Mouse (Mus musculus): ENCODE data around the gene Dok7.

- TF ChIP-seq POLR2A (IDR thresholded peaks at IDR 0.05; ENCODE audit: low read depth, low read length) (no peak), ZNF384 (IDR thresholded peaks at IDR 0.05; ENCODE audit: low read depth, low read length) (no peak), CTCF (conservative IDR thresholded peaks at IDR 0.05 in 1 of 2, IDR thresholded peaks at IDR 0.05 in 1 of 2; ENCODE audit: low read depth in 2 of 2, low read length in 2 of 2) (no peak), MAX (IDR thresholded peaks at IDR 0.05; ENCODE audit: low read length) (no peak), HCFC1 (IDR thresholded peaks at IDR 0.05; ENCODE audit: low read depth, low read length) (no peak), SIN3A (IDR thresholded peaks at IDR 0.05; ENCODE audit: low read length) (no peak), NRF1 (IDR thresholded peaks at IDR 0.05; ENCODE audit: low read depth, low read length) (no peak), RCOR1 (conservative IDR thresholded peaks at IDR 0.05; ENCODE audit: low read depth, low read length) (no peak), POLR2AphosphoS2 (IDR thresholded peaks at IDR 0.05; ENCODE audit: low read depth, low read length) (no peak), E2F4 (IDR thresholded peaks at IDR 0.05; ENCODE audit: insufficient replicate concordance, low read depth, low read length) (no peak), ZMIZ1 (IDR thresholded peaks at IDR 0.05; ENCODE audit: low read depth, low read length) (no peak)
Observed at GRCm38 (mm10) chr5:35041268-35041829, 15.2 kb upstream of the Dok7 start, which contains the start of gene Hgfac.
